In genomic region chr8:124284984-124285576, GRCm38 (mm10) we compare ENCODE assay signal across 9 mouse cellular contexts. TPM values are rescaled to one million over a fixed set of nuclear protein-coding genes. Genes with fewer than 3 reads are reported as not detected.
A peak's percentile ranks its signal among the peaks of the same experiment; 100 is the strongest.
DNase-seq lines count a peak whose midpoint lies in the region; ATAC-seq and TF ChIP-seq lines count a peak whose summit lies in the region.
"Had no signal": no experiment of that assay in that cellular context is flagged by ENCODE, and none has a peak within 500 bp of the region (broad histone marks: within the 10 kb centered on the region; RNA-seq: fewer than 3 reads in every experiment).

No protein-coding gene starts in this region.

- H3K27ac ChIP-seq in gastrocnemius, adult 2 months: peak overlapping the region; percentile 89
- peak overlapping the region; percentile 69 for H3K27ac ChIP-seq in hindbrain, postnatal 0 days
- H3K27ac ChIP-seq in midbrain, embryonic 15.5 days: peak overlapping the region; percentile 71
- H3K27ac ChIP-seq in left cerebral cortex, adult 2 months: no peak overlapping the region

- intact Hi-C loops in gastrocnemius, postnatal 36 days (cut with DNase I): no loop called here
- intact Hi-C loops in gastrocnemius, adult 2 months (cut with DNase I): loop anchor here (2.0 to 5.0 kb wide), 2 partner anchors 34 to 53 kb away; partner anchors contain the start of gene Galnt2
- intact Hi-C loops in left cerebral cortex, adult 2 months (cut with DNase I): no loop called here

- no peaks in the 10 kb centered on the region for H3K9me3 ChIP-seq in hindbrain, postnatal 0 days (ENCODE audit: low read length)
- no peaks in the 10 kb centered on the region for H3K9me3 ChIP-seq in midbrain, embryonic 15.5 days
- H3K9me3 ChIP-seq: megakaryocyte, embryonic 14.5 days had no signal

- H3K4me1 ChIP-seq in hindbrain, postnatal 0 days (ENCODE audit: insufficient read depth, low read length): peaks cover 47% of the 10 kb centered on the region
- H3K4me1 ChIP-seq in midbrain, embryonic 15.5 days: peaks cover 62% of the 10 kb centered on the region

- no peaks in the 10 kb centered on the region for H3K27me3 ChIP-seq in hindbrain, postnatal 0 days (ENCODE audit: insufficient read depth, low read length)
- no peaks in the 10 kb centered on the region for H3K27me3 ChIP-seq in midbrain, embryonic 15.5 days (replicated peaks)
- H3K27me3 ChIP-seq: megakaryocyte, embryonic 14.5 days had no signal

- DNase-seq in gastrocnemius, adult 18-20 months (ENCODE audit: low spot score): peak; percentile 62
- no peak for DNase-seq in gastrocnemius, postnatal 36 days
- peak; percentile 67 for DNase-seq in gastrocnemius, adult 2 months
- peak; percentile 65 for DNase-seq in hindbrain, postnatal 0 days (ENCODE audit: low spot score)
- DNase-seq in testis, postnatal 10 days (ENCODE audit: low spot score): no peak
- no peak for DNase-seq in lung, postnatal 25 days (ENCODE audit: low spot score)
- DNase-seq in left cerebral cortex, adult 2 months (ENCODE audit: extremely low spot score in 1 of 2, low spot score in 2 of 2): no peak

- H3K9ac ChIP-seq in hindbrain, postnatal 0 days (replicated peaks; ENCODE audit: low read length): no peak overlapping the region
- 0 out of 2 replicates have a peak overlapping the region, but pooled peaks have one; percentile 4 for H3K9ac ChIP-seq in midbrain, embryonic 15.5 days

- H3K36me3 ChIP-seq in hindbrain, postnatal 0 days (ENCODE audit: insufficient read depth, low read length): no peaks in the 10 kb centered on the region
- H3K36me3 ChIP-seq in midbrain, embryonic 15.5 days (replicated peaks): no peaks in the 10 kb centered on the region

- 0 out of 2 replicates have a peak, but pooled peaks have one; percentile 8 for ATAC-seq in hindbrain, postnatal 0 days
- peak; percentile 55 for ATAC-seq in midbrain, embryonic 15.5 days (replicated peaks)

- H3K4me2 ChIP-seq in hindbrain, postnatal 0 days (ENCODE audit: low read depth, low read length): no peak overlapping the region
- H3K4me2 ChIP-seq in midbrain, embryonic 15.5 days: no peak overlapping the region

- no peak for TF ChIP-seq CTCF in gastrocnemius, adult 2 months (IDR thresholded peaks at IDR 0.05)
- TF ChIP-seq CTCF in hindbrain, postnatal 0 days (IDR thresholded peaks at IDR 0.05; ENCODE audit: low read depth): no peak
- no peak for TF ChIP-seq CTCF in left cerebral cortex, adult 2 months (IDR thresholded peaks at IDR 0.05)

- 10% methylated on average over 9 of the region's 9 CpGs for WGBS in hindbrain, postnatal 0 days
- 6% methylated on average over 9 of the region's 9 CpGs for WGBS in midbrain, embryonic 15.5 days

- H3K4me3 ChIP-seq in gastrocnemius, adult 2 months: peak overlapping the region; percentile 50
- no peak overlapping the region for H3K4me3 ChIP-seq in hindbrain, postnatal 0 days (ENCODE audit: low read length)
- H3K4me3 ChIP-seq in midbrain, embryonic 15.5 days: no peak overlapping the region
- H3K4me3 ChIP-seq in left cerebral cortex, adult 2 months: no peak overlapping the region
- H3K4me3 ChIP-seq: megakaryocyte, embryonic 14.5 days had no signal

RNA-seq across cellular contexts. Expression of gene Galnt2, which starts 53.9 kb away (rescaled TPM):
- 10 to 100 TPM; 40.3 to 42.5 TPM for total RNA-seq in gastrocnemius, adult 18-20 months (2021)
- 10 to 100 TPM; 32.5 to 35.6 TPM for total RNA-seq in gastrocnemius, postnatal 36 days (2021)
- 10 to 100 TPM; 35.6 to 37.2 TPM for total RNA-seq in gastrocnemius, adult 2 months (2021)
- total RNA-seq in hindbrain, postnatal 0 days (2014; rRNA removed): 36.5 and 77.6 TPM in 2 replicates
- polyA plus RNA-seq in hindbrain, postnatal 0 days (2015; fragmentation: Nextera tagmentation; extraction: Ambion mirVana): 53.3 and 54.9 TPM in 2 replicates
- polyA plus RNA-seq in midbrain, embryonic 15.5 days (2015; fragmentation: Nextera tagmentation; extraction: Ambion mirVana): 67.4 and 78.1 TPM in 2 replicates
- total RNA-seq in left cerebral cortex, adult 2 months (2021): 10 to 100 TPM; 53.0 to 58.8 TPM

Comparison
In these comparisons a context has a peak if more than half of its experiments do, and no peak if none do; other contexts are left out.
1. DNase-seq: peak in gastrocnemius, adult 18-20 months (single experiment), gastrocnemius, adult 2 months (single experiment) and hindbrain, postnatal 0 days (single experiment); none in gastrocnemius, postnatal 36 days (0 of 2), testis, postnatal 10 days (single experiment), lung, postnatal 25 days (single experiment) and left cerebral cortex, adult 2 months (0 of 2).